Mouse (Mus musculus) liver, embryonic 14.5 days (tissue): ENCODE results near the gene Cpne5. TPM values are rescaled to one million over a fixed set of nuclear protein-coding genes. Genes with fewer than 3 reads are reported as not detected.

Experiments
- ATAC-seq: fragments of 200-750 bp; cut with Nextera tagmentation; 2 replicates; pipeline ENCODE4 v1.8.0; 2017; ENCODE audit warnings: moderate number of reproducible peaks, mild to moderate bottlenecking, moderate library complexity; ENCODE audit not compliant: insufficient read depth
- DNase-seq, 3 experiments: peaks; one replicate each; pipeline ENCODE4 v3.0.0-alpha.2; 2012 to 2013; ENCODE audit warnings: low read depth in 3 of 3, low spot score in 3 of 3
- H3K27ac ChIP-seq: fragments of 300-500 bp; sonication (generic); 2 replicates; pipeline ENCODE4 v1.5.1; 2014; ENCODE audit warnings: moderate library complexity, mild to moderate bottlenecking, control low read depth, inconsistent platforms
- H3K27me3 ChIP-seq: fragments of 300-500 bp; sonication (generic); 2 replicates; pipeline ENCODE4 v1.6.1; 2014; ENCODE audit warnings: mild to moderate bottlenecking, low read length, moderate library complexity; ENCODE audit not compliant: control insufficient read depth, insufficient read depth
- H3K36me3 ChIP-seq: fragments of 300-500 bp; sonication (generic); replicated peaks from 2 replicates; pipeline ENCODE4 v1.6.1; 2014; ENCODE audit warnings: low read depth; ENCODE audit not compliant: control insufficient read depth, insufficient read depth
- H3K4me1 ChIP-seq, 2 experiments: fragments of 200-500 bp in 1 of 2; fragments of 300-500 bp in 1 of 2; sonication (generic) in 1 of 2; replicated peaks; 2 replicates each; pipeline ENCODE4 v1.6.1; 2012 to 2014; ENCODE audit warnings: antibody characterized with exemption in 1 of 2, inconsistent platforms in 1 of 2, low read length in 1 of 2; ENCODE audit not compliant: control insufficient read depth in 2 of 2, insufficient read depth in 2 of 2
- H3K4me2 ChIP-seq: fragments of 300-500 bp; sonication (generic); 2 replicates; pipeline ENCODE4 v1.6.1; 2014; ENCODE audit warnings: low read depth, mild to moderate bottlenecking, control low read depth, moderate library complexity
- H3K4me3 ChIP-seq, 2 experiments: fragments of 200-500 bp in 1 of 2; fragments of 300-500 bp in 1 of 2; sonication (generic) in 1 of 2; 2 replicates each; pipeline ENCODE4 v1.5.1; 2012 to 2014; ENCODE audit warnings: low read depth in 2 of 2, low read length in 2 of 2, mild to moderate bottlenecking in 2 of 2, control low read depth in 1 of 2, inconsistent platforms in 1 of 2, moderate library complexity in 1 of 2; ENCODE audit not compliant: insufficient read depth in 1 of 2
- H3K9ac ChIP-seq: fragments of 300-500 bp; sonication (generic); replicated peaks from 2 replicates; pipeline ENCODE4 v1.6.1; 2014; ENCODE audit warnings: mild to moderate bottlenecking, control low read depth, moderate library complexity
- H3K9me3 ChIP-seq: fragments of 300-500 bp; sonication (generic); 2 replicates; pipeline ENCODE4 v1.6.1; 2016; ENCODE audit warnings: low read length, mixed read lengths; ENCODE audit not compliant: control insufficient read depth
- CTCF ChIP-seq: IDR thresholded peaks from 2 replicates; pipeline ENCODE4 v1.5.1; 2016; ENCODE audit warnings: antibody characterized with exemption, low read depth, control low read depth
- EP300 ChIP-seq: IDR thresholded peaks from 2 replicates; pipeline ENCODE4 v1.6.1; 2016; ENCODE audit warnings: antibody characterized with exemption, low read depth
- WGBS: fragments of 180-500 bp; shearing (Covaris S2); extraction: QIAGEN DNeasy Blood & Tissue Kit; methylation state at CpG from one replicate; pipeline ENCODE4 v1.1.7; 2014; ENCODE audit not compliant: insufficient replicate concordance; 5-methylcytosine and 5-hydroxymethylcytosine counted together
- polyA plus RNA-seq, 2 experiments: library from polyadenylated mRNA; depleted of rRNA in 1 of 2; stranded (reverse) in 1 of 2; unstranded in 1 of 2; fragments of >200 nt; fragmentation: Nextera tagmentation in 1 of 2; extraction: Ambion mirVana in 1 of 2; gene quantifications; 2 replicates each; pipeline versions ENCODE4 v1.2.1 to v1.2.3; 2012 to 2014

Gene Cpne5
- polyA plus RNA-seq, 2 experiments, result 0.06 to 0.28 TPM

GRCm38 (mm10) chr17:29249512-29249911 is 11.5 kb upstream of the Cpne5 start:
- H3K9ac ChIP-seq, result no peak overlapping the region
- H3K4me3 ChIP-seq, result no peak overlapping the region
- 63% methylated on average over 9 of the region's 9 CpGs for WGBS
- H3K27ac ChIP-seq, result no peak overlapping the region
- TF ChIP-seq EP300, result no peak
- peak; percentile 16; the same call in 1 of the 2 replicates for TF ChIP-seq CTCF
- H3K9me3 ChIP-seq, result no peaks in the 10 kb centered on the region
- DNase-seq, result no peak
- ATAC-seq, result no peak
- peaks cover 37% of the 10 kb centered on the region for H3K36me3 ChIP-seq
- H3K4me1 ChIP-seq, result peaks cover 0 to 4% of the 10 kb centered on the region in 2 experiments; a peak in 2 of 4 replicates
- no peaks in the 10 kb centered on the region; the same call in 1 of the 2 replicates for H3K27me3 ChIP-seq
- no peak overlapping the region for H3K4me2 ChIP-seq

- no peaks in the 10 kb centered on the region; the same call in 1 of the 2 replicates for H3K27me3 ChIP-seq
- no peak overlapping the region for H3K27ac ChIP-seq
- no peak overlapping the region for H3K9ac ChIP-seq
- no peak for ATAC-seq
- H3K4me1 ChIP-seq, result peaks cover 0 to 2% of the 10 kb centered on the region in 2 experiments; a peak in 1 of 4 replicates
- H3K4me2 ChIP-seq, result no peak overlapping the region
- H3K9me3 ChIP-seq, result no peaks in the 10 kb centered on the region
- H3K36me3 ChIP-seq, result peaks cover 29% of the 10 kb centered on the region
- no peak overlapping the region for H3K4me3 ChIP-seq
- no peak for DNase-seq
- WGBS, result 75% methylated on average over 13 of the region's 13 CpGs
- no peak for TF ChIP-seq CTCF
Measured at GRCm38 (mm10) chr17:29247881-29248280, 9.9 kb upstream of the Cpne5 start.

GRCm38 (mm10) chr17:29246602-29247001 is 8.6 kb upstream of the Cpne5 start:
- TF ChIP-seq CTCF (peak; percentile 86), EP300 (no peak)
- no peak overlapping the region for H3K4me3 ChIP-seq
- ATAC-seq, result no peak
- no peak overlapping the region for H3K9ac ChIP-seq
- H3K9me3 ChIP-seq, result no peaks in the 10 kb centered on the region
- 40% methylated on average over 5 of the region's 5 CpGs for WGBS
- H3K4me2 ChIP-seq, result no peak overlapping the region
- no peak overlapping the region for H3K27ac ChIP-seq
- DNase-seq, result peak in 1 of 3 experiments; percentile 36
- H3K27me3 ChIP-seq, result no peaks in the 10 kb centered on the region; the same call in 1 of the 2 replicates
- H3K4me1 ChIP-seq, result no peaks in the 10 kb centered on the region
- H3K36me3 ChIP-seq, result peaks cover 19% of the 10 kb centered on the region

- no peak overlapping the region for H3K4me2 ChIP-seq
- DNase-seq, result no peak
- ATAC-seq, result no peak; the same call in 1 of the 2 replicates
- H3K4me1 ChIP-seq, result no peaks in the 10 kb centered on the region
- H3K4me3 ChIP-seq, result no peak overlapping the region
- 21% methylated on average over 7 of the region's 7 CpGs for WGBS
- no peaks in the 10 kb centered on the region; the same call in 1 of the 2 replicates for H3K27me3 ChIP-seq
- TF ChIP-seq CTCF (no peak), EP300 (no peak)
- H3K27ac ChIP-seq, result no peak overlapping the region
- H3K9me3 ChIP-seq, result no peaks in the 10 kb centered on the region
- peaks cover 13% of the 10 kb centered on the region for H3K36me3 ChIP-seq
- no peak overlapping the region for H3K9ac ChIP-seq
Measured at GRCm38 (mm10) chr17:29245725-29246124, 7.8 kb upstream of the Cpne5 start.

DNA sequence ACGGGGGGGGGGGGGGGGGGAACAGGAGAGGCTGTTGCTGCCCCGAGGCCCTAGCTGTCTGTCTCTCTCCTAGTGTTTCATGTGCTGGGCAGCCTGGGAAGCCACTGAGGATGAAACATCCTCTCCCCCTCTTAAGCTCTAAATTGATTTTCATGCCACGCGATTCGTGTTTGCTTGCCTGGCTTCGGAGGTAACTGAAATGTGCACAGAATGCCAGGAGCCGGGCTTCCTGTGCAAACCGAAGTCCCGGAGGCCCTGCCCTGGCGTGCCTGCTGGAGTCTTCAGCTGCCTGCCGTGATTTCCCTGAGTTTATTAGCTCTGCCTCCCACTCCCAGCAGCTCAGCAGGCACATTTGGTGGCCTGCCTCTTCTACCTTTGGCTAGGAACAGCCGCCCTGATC is 6.9 kb upstream of the Cpne5 start:
- Histone ChIP-seq H3K4me3 (no peak overlapping the region), H3K27ac (no peak overlapping the region), H3K4me2 (no peak overlapping the region), H3K9me3 (no peaks in the 10 kb centered on the region), H3K36me3 (peaks cover 5% of the 10 kb centered on the region), H3K27me3 (no peaks in the 10 kb centered on the region; the same call in 1 of the 2 replicates), H3K9ac (no peak overlapping the region), H3K4me1 (no peaks in the 10 kb centered on the region)
- WGBS, result 44% methylated on average over 10 of the region's 12 CpGs
- no peak for DNase-seq
- no peak for ATAC-seq
- TF ChIP-seq CTCF (no peak), EP300 (no peak)
